Mouse (Mus musculus) ovary, postnatal 36 days (tissue): ENCODE measurements around the gene Eipr1.

Experiments used
- DNase-seq: peaks from one replicate; pipeline ENCODE4 v3.0.0; 2022; ENCODE audit warnings: low spot score, mixed read lengths

Gene Eipr1

GRCm38 (mm10) chr12:28775627-28776026, 24.0 kb downstream of the Eipr1 start:
- DNase-seq = no peak

- no peak for DNase-seq
These were observed 28.6 kb downstream of the Eipr1 start for GRCm38 (mm10) chr12:28780180-28780579.

- no peak for DNase-seq
These were observed 31.0 kb downstream of the Eipr1 start for GRCm38 (mm10) chr12:28782637-28783036.

GRCm38 (mm10) chr12:28784355-28784754, 32.8 kb downstream of the Eipr1 start:
- DNase-seq = peak; percentile 37

GRCm38 (mm10) chr12:28784864-28785263, 33.3 kb downstream of the Eipr1 start:
- DNase-seq = no peak

GRCm38 (mm10) chr12:28785299-28785698, 33.7 kb downstream of the Eipr1 start:
- no peak for DNase-seq

- DNase-seq = no peak
These were observed 34.7 kb downstream of the Eipr1 start for GRCm38 (mm10) chr12:28786310-28786709.

GRCm38 (mm10) chr12:28792613-28793012, 41.0 kb downstream of the Eipr1 start:
- DNase-seq = no peak

- no peak for DNase-seq
These were observed 42.1 kb downstream of the Eipr1 start for GRCm38 (mm10) chr12:28793715-28794114.

- no peak for DNase-seq
These were observed 43.4 kb downstream of the Eipr1 start for GRCm38 (mm10) chr12:28795041-28795440.

GRCm38 (mm10) chr12:28796881-28797420, 45.3 kb downstream of the Eipr1 start:
- no peak for DNase-seq

GRCm38 (mm10) chr12:28799798-28800411, 48.3 kb downstream of the Eipr1 start:
- no peak for DNase-seq

GRCm38 (mm10) chr12:28800423-28800822, 48.8 kb downstream of the Eipr1 start:
- no peak for DNase-seq

- DNase-seq = no peak
These were observed 49.3 kb downstream of the Eipr1 start for GRCm38 (mm10) chr12:28800891-28801290.

- DNase-seq = no peak
These were observed 50.1 kb downstream of the Eipr1 start for GRCm38 (mm10) chr12:28801731-28802130.

- DNase-seq = no peak
These were observed 51.4 kb downstream of the Eipr1 start for GRCm38 (mm10) chr12:28803043-28803442.

GRCm38 (mm10) chr12:28804558-28805481, 53.2 kb downstream of the Eipr1 start:
- no peak for DNase-seq

GRCm38 (mm10) chr12:28808786-28809375, 57.3 kb downstream of the Eipr1 start:
- no peak for DNase-seq

GRCm38 (mm10) chr12:28809756-28810337, 58.2 kb downstream of the Eipr1 start:
- DNase-seq = no peak

- no peak for DNase-seq
These were observed 65.3 kb downstream of the Eipr1 start for GRCm38 (mm10) chr12:28816681-28817426.

- DNase-seq = no peak
These were observed 65.8 kb downstream of the Eipr1 start for GRCm38 (mm10) chr12:28817427-28817752.

- DNase-seq = no peak
These were observed 66.3 kb downstream of the Eipr1 start for GRCm38 (mm10) chr12:28817891-28818290.
